9 mouse cellular contexts compared by ENCODE assay signal in genomic region chr11:93550908-93551307, GRCm38 (mm10).
DNase-seq lines count a peak whose midpoint lies in the region; ATAC-seq and TF ChIP-seq lines count a peak whose summit lies in the region.
"Had no signal": no experiment of that assay in that cellular context is flagged by ENCODE, and none has a peak within 500 bp of the region (broad histone marks: within the 10 kb centered on the region; RNA-seq: fewer than 3 reads in every experiment).

No protein-coding gene starts in this region.

- no peaks in the 10 kb centered on the region for H3K4me1 ChIP-seq in kidney, adult 2 months (ENCODE audit: control insufficient read depth, insufficient read depth, low read length)
- H3K4me1 ChIP-seq in kidney, embryonic 14.5 days (ENCODE audit: control insufficient read depth, insufficient read depth, low read length): no peaks in the 10 kb centered on the region
- no peaks in the 10 kb centered on the region for H3K4me1 ChIP-seq in embryonic facial prominence, embryonic 14.5 days (ENCODE audit: control insufficient read depth, insufficient read depth, low read length)
- H3K4me1 ChIP-seq: embryonic facial prominence, embryonic 15.5 days had no signal

- no peak overlapping the region for H3K4me3 ChIP-seq in kidney, adult 2 months (ENCODE audit: insufficient read depth, low read depth, low read length)
- H3K4me3 ChIP-seq in kidney, embryonic 14.5 days (ENCODE audit: low read length): no peak overlapping the region
- no peak overlapping the region for H3K4me3 ChIP-seq in embryonic facial prominence, embryonic 14.5 days (ENCODE audit: low read depth, low read length)
- H3K4me3 ChIP-seq: embryonic facial prominence, embryonic 15.5 days had no signal

- no peaks in the 10 kb centered on the region for H3K36me3 ChIP-seq in kidney, adult 2 months (ENCODE audit: control insufficient read depth, insufficient read depth, low read length)
- no peaks in the 10 kb centered on the region for H3K36me3 ChIP-seq in kidney, embryonic 14.5 days (ENCODE audit: control insufficient read depth, insufficient read depth, low read length)
- no peaks in the 10 kb centered on the region for H3K36me3 ChIP-seq in embryonic facial prominence, embryonic 14.5 days (ENCODE audit: control insufficient read depth, insufficient read depth, low read length)
- H3K36me3 ChIP-seq: embryonic facial prominence, embryonic 15.5 days had no signal

- TF ChIP-seq CTCF in kidney, adult 2 months (conservative IDR thresholded peaks at IDR 0.05; ENCODE audit: insufficient read depth, insufficient read length, low read depth, low read length): peak; percentile 64

- no peak for TF ChIP-seq POLR2A in kidney, adult 2 months (IDR thresholded peaks at IDR 0.05; ENCODE audit: low read depth, low read length)

- no peak overlapping the region for H3K4me2 ChIP-seq in kidney, embryonic 14.5 days (replicated peaks; ENCODE audit: low read depth, low read length)
- H3K4me2 ChIP-seq in embryonic facial prominence, embryonic 14.5 days (ENCODE audit: low read depth, low read length): no peak overlapping the region
- H3K4me2 ChIP-seq: embryonic facial prominence, embryonic 15.5 days had no signal

- H3K9ac ChIP-seq in kidney, embryonic 14.5 days (ENCODE audit: low read depth, low read length): no peak overlapping the region
- H3K9ac ChIP-seq in embryonic facial prominence, embryonic 14.5 days (ENCODE audit: low read depth, low read length): no peak overlapping the region
- H3K9ac ChIP-seq: embryonic facial prominence, embryonic 15.5 days had no signal

- ATAC-seq in kidney, embryonic 14.5 days (ENCODE audit: low FRiP score, low TSS enrichment): no peak
- ATAC-seq in embryonic facial prominence, embryonic 14.5 days (ENCODE audit: low read depth): no peak
- no peak for ATAC-seq in inflammation-experienced regulatory T-cells, adult 6 months

- no peak overlapping the region for H3K27ac ChIP-seq in kidney, adult 2 months (ENCODE audit: insufficient read depth, low read depth, low read length)
- no peak overlapping the region for H3K27ac ChIP-seq in kidney, embryonic 14.5 days (ENCODE audit: low read depth, low read length)
- H3K27ac ChIP-seq in embryonic facial prominence, embryonic 14.5 days (replicated peaks; ENCODE audit: low read depth, low read length): no peak overlapping the region
- H3K27ac ChIP-seq: embryonic facial prominence, embryonic 15.5 days had no signal

- WGBS in kidney, adult 2 months: 7% methylated on average over 3 of the region's 3 CpGs
- 6% methylated on average over 3 of the region's 3 CpGs for WGBS in kidney, embryonic 14.5 days
- 5% methylated on average over 3 of the region's 3 CpGs for WGBS in embryonic facial prominence, embryonic 14.5 days

- H3K27me3 ChIP-seq in kidney, adult 2 months (replicated peaks; ENCODE audit: control insufficient read depth, insufficient read depth, low read length): no peaks in the 10 kb centered on the region
- H3K27me3 ChIP-seq in kidney, embryonic 14.5 days (ENCODE audit: control insufficient read depth, insufficient read depth, low read length): no peaks in the 10 kb centered on the region
- no peaks in the 10 kb centered on the region for H3K27me3 ChIP-seq in embryonic facial prominence, embryonic 14.5 days (replicated peaks; ENCODE audit: control insufficient read depth, insufficient read depth, low read length)
- H3K27me3 ChIP-seq: embryonic facial prominence, embryonic 15.5 days had no signal

- H3K9me3 ChIP-seq in kidney, embryonic 14.5 days (ENCODE audit: control insufficient read depth, low read length): no peaks in the 10 kb centered on the region
- no peaks in the 10 kb centered on the region for H3K9me3 ChIP-seq in embryonic facial prominence, embryonic 14.5 days (ENCODE audit: control insufficient read depth, low read length)
- H3K9me3 ChIP-seq: embryonic facial prominence, embryonic 15.5 days had no signal

- DNase-seq in kidney, adult 2 months: peak; percentile 45
- peak; percentile 40 for DNase-seq in ES-CJ7 (ENCODE audit: low read depth, low spot score)
- DNase-seq in adrenal gland, adult 8-10 months: peak; percentile 15
- peak; percentile 20 for DNase-seq in embryonic facial prominence, embryonic 14.5 days (ENCODE audit: low spot score)
- DNase-seq in layer of hippocampus, postnatal 10 days (ENCODE audit: low spot score in 2 of 2): peak; percentile 72 to 75
- peak; percentile 59 for DNase-seq in testis, postnatal 10 days (ENCODE audit: low spot score)

Comparison
In these comparisons a context has a peak if more than half of its experiments do, and no peak if none do; other contexts are left out.
1. DNase-seq: peak in every context shown above with its lines; median percentile 74 in layer of hippocampus, postnatal 10 days; 59 in testis, postnatal 10 days; 45 in kidney, adult 2 months; 40 in ES-CJ7; 20 in embryonic facial prominence, embryonic 14.5 days; 15 in adrenal gland, adult 8-10 months.